Mouse (Mus musculus) c-Kit-positive CD71-negative TER-119-negative erythroid progenitor cells, embryonic 14.5 days (primary cell): ENCODE data around the gene Mettl23.

ENCODE experiments used
- DNase-seq: peaks from one replicate; pipeline ENCODE4 v3.0.0-alpha.2; 2013; ENCODE audit warnings: low read depth

The Mettl23 gene

DNA sequence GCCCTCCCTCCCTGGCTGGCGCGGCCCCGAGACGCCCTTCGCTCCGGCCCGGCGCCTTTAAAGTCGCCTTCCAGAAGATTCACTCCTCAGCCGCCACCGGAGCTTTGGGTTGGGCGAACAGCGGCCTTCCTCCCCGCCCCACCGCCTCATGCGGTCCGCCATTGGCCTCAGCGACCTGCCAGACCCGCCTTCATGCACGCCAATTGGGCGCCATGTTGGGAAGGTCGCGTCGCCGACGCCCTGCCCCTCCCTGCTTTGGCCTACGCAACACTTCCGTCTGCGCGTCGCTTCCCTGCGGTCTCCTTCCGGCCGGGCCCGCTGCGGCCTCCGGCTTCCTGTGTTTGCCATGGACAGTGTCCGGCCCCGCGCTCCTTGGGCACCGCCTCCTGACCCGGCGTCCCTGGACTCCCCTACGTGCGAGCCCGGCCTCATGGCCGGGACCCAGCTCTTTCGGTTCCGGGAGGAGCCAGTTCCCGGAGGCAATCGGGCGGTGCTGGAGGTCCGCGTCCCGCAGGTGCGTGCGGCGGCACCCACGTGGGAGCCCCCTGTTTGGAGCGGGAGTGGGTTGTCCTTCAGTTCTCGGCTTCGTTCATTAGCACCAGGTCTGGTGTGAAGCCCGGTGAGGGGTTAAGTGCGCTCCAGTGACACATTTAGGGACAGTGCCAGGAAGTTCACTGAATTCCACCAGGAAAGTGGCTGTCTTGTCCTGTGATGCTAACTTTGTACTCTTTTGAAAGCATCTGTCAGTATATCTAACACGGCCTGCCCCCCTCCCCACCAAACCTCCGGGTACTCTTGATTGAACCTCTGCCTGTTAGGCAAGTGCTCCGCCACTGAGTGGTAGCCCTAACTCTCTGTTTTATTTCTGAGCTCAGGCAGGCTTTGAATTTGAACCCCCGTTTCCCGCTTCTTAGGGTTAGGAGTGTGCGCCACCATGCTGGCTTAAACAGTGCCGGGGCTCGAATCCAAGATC, at the start of gene Mettl23, which contains the start of gene Jmjd6:
TSS of gene Mettl23 (plus strand) at position 18 of the 973 bp plus-strand sequence.
TSS of gene Jmjd6 (minus strand) at position 189 of the 973 bp plus-strand sequence.
- DNase-seq = peak; percentile 89

DNA sequence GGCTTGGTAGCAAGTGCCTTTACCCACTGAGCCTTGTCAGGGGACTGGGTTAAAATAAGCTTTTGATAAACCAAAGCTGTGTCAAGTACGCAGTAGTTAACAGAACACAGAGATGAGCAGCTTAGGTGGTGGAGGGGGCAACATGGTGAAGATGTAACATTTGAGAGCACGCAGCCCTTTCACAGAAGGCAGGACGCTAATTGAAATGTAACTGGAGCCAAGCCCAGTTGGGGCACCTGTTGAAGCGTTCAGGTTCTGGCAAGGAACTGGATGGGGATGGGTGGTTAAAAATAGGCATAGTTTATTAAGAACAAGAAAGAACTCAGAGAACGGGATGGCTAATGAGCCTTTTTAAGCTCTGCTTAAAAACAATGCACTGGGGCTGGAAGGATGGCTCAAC, 43.7 kb upstream of the Mettl23 start:
- DNase-seq = no peak

GRCm38 (mm10) chr11:116801106-116801505, 42.0 kb upstream of the Mettl23 start:
- DNase-seq = no peak

- no peak for DNase-seq
These were observed 40.4 kb upstream of the Mettl23 start for GRCm38 (mm10) chr11:116802709-116803108.

DNA sequence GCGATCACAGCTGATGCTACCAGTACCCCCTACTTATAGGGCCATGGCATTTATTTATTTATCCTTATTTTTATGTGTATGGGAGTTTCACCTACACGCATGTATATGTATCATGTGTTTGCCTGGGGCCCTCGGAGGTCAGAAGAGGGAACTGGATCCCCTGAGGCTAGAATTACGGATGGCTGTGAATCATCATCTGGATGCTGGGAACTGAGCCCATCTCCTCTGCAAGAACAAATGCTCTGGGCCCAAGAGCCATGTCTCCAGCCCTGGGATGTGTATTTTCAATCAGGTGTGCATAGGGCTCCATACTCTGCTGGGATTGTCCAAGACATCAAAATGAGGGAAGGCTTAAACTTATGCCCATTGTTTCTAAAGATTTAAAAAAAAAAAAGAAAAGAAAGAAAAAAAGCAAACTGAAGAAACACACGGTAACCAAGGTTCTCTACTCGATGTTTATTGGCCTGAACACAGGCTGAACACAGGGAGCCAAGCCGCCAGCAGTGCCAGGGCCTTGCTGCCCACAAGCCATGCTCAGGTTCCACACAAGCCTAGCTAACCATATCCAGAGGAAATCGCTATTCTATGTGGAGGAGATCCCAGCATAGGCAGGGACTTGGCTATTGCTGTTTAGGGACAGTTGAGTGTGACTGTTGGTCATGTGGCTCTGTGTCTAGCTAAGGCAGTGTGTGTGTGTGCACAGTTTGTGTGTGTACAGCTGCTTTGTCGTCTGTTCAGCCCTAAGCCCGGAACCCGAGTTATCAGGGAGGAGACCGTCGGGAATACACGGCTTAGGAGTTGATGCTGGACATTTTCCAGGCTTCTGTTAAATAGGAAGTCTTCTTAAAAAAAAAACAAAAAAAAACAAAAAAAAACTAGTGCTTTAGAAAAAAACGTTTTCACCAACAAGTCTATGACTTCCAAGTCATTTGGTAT, 36.7 kb upstream of the Mettl23 start:
- DNase-seq = no peak

DNA sequence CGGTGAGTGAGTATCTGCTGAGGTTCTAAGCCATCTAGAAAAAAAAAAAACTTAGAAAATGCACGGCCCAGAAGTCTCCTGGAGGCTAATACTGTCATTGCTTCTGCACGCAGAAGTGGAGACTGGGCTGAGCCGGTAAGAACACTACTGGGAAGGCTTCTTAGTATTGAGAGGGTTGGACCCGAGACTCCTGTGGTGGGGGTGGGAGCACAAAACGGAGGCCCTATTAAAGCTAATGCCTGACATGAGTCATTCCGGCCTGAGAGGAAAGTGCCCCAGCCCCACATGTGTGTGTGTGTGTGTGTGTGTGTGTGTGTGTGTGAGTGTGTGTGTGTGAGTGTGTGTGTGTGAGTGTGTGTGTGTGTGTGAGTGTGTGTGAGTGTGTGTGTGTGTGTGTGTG, 36.0 kb upstream of the Mettl23 start:
- DNase-seq = no peak

GRCm38 (mm10) chr11:116807526-116807925, 35.6 kb upstream of the Mettl23 start:
- DNase-seq = no peak

- peak; percentile 84 for DNase-seq
These were observed 35.0 kb upstream of the Mettl23 start for GRCm38 (mm10) chr11:116807938-116808606.

GRCm38 (mm10) chr11:116808811-116809395, 34.2 kb upstream of the Mettl23 start:
- DNase-seq = no peak

DNA sequence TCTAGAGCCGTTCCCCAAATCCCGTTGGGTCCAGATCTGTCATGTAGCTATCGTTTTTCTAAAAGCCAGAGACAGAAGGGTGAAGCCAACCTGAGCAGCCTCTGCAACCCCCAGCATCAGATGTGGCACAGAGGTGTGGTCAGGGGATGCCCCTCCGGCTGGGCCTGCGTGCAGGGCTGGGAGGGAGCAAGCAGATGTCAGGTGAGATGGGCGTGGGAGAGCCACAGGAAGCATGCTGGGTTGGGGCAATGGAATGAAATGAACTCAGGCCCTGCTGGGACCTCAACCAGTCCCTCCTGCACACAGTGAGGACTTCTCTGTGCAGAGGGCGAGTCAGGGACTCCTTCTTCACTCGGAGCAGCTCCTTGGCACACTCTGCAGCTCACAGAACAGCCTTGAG, 33.6 kb upstream of the Mettl23 start:
- DNase-seq = no peak

DNA sequence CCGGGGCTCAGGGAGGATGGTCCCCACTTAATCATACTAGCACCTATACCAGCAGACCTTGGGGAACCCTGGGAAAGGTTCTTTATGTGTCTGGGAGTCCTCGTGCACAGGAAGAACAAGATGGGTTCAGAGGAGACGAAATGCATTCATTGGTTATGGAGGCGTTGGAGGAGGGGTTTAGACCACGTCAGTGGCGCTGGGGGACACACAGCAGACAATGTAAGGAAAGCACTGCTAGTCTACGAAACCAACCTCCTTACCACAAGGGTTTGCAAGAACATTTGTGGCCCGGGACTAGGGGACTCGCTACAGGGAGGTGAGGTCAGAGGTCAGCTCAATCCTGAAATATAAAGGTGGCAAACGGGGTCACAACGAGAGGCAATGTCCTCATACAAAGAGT, 32.5 kb upstream of the Mettl23 start:
- no peak for DNase-seq

- no peak for DNase-seq
These were observed 31.8 kb upstream of the Mettl23 start for GRCm38 (mm10) chr11:116810983-116811901.

DNA sequence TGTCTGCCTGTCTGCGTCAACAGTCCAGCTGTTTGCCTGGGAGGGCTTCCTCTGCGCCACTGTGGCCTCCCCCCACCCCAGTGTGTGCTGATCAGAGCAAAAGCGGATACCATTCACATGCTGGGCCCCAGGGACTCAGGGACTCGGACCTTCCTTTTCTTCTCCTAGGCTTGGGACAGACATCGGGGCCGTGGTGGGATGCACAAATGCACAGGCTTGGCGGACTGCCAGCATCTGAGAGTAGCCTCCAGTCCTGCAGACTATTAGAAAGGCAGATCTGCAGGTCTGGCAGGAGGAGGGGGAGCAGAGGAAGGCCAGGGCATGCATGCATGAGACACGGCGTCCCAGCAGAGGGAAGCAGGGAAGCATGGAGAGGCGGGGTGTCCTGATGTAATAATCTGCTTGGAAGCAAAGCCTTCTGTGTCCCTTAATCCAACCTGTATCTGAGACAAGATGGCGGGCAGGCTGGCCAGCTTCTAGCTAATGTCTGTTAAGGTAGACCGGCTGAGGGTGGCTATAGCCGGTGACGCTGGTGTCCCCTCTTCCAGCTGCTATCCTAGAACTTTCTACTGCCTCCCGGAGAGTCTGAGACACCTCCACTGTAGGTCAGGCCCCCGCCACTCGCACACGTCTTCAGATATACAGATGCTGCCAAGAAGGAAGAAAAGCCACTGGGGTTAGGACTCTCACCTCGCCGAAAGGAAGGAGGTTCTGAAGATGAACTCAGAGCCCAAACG, 30.1 kb upstream of the Mettl23 start:
- DNase-seq = no peak

DNA sequence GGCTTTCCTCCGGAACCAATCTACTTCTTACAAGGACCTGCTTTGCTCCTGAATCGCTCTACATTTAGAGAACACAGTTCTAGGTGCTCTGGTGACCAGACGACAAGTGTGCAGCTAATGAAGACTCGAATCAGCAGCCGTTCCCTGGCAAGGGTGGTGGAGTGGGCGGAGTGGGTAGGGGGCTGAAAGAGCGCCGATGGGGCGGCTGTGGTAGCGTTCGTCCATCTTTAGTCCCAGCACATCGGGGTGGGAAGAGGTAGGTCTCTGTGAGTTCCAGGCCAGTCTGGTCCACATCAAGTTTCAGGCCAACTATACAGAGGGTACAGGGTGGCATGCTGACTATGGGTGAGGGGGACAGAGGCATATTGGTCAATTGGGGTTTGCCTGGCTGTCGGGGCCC, 29.5 kb upstream of the Mettl23 start:
- DNase-seq = no peak

DNA sequence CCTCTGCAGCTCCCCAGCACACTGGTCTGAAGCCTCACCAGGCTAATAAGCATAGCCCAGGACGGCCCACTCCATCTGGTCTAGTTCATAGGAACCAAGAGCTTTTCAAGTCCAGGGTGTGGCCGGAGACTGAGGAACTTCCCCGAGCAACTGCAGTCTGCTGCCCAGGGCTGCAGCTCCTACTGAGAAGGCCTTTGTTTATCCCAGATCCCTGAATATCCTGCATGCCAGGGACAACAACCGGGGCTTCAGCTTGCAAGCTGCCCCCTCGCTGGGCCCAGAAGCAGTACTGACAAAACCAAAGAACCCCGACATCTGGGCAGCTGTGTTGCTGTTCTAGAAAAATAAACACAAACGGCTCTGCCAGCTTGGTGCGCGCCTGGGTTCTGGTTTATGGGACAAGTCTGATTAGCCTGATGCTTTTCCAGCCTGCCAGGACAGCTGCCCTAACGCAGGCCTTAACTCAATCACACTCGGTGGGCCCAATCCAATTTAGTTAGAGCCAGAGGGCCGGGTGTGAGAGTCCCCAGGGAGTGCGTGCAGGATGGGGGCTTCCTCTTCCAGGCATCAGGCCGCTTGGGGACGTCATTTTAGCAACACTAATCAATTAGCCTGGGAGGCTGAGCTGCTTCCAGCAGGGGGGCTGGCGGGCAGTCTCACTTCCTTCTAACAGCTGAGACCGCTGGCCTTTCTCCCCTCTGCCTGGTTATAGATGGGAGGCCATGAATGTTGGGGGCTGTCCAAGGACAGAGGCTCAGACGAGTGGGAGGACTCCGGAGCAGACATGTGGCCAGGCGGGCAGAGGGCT, 28.8 kb upstream of the Mettl23 start:
- DNase-seq = no peak

GRCm38 (mm10) chr11:116814884-116815415, 28.1 kb upstream of the Mettl23 start:
- DNase-seq = no peak

- DNase-seq = no peak
These were observed 26.3 kb upstream of the Mettl23 start for GRCm38 (mm10) chr11:116816769-116817168.

GRCm38 (mm10) chr11:116817567-116817966, 25.5 kb upstream of the Mettl23 start:
- no peak for DNase-seq

GRCm38 (mm10) chr11:116818722-116819121, 24.4 kb upstream of the Mettl23 start:
- no peak for DNase-seq
